Mouse (Mus musculus) limb, embryonic 10.5 days (tissue): Measurements from ENCODE around the gene Pbx4. TPM values are rescaled to one million over a fixed set of nuclear protein-coding genes. Genes with fewer than 3 reads are reported as not detected.
A peak's percentile ranks its signal among the peaks of the same experiment; 100 is the strongest.

Experiments used
- DNase-seq: peaks from one replicate; pipeline ENCODE4 v3.0.0-alpha.2; 2017; ENCODE audit warnings: low spot score
- H3K27ac ChIP-seq: fragments of 300-500 bp; sonication (generic); 2 replicates; pipeline ENCODE4 v1.5.1; 2016; ENCODE audit warnings: mild to moderate bottlenecking
- H3K27me3 ChIP-seq: fragments of 300-500 bp; sonication (generic); 2 replicates; pipeline ENCODE4 v1.6.1; 2016; ENCODE audit warnings: low read depth, mild to moderate bottlenecking; ENCODE audit not compliant: poor library complexity, severe bottlenecking
- H3K36me3 ChIP-seq: fragments of 300-500 bp; sonication (generic); 2 replicates; pipeline ENCODE4 v1.6.1; 2016; ENCODE audit warnings: mild to moderate bottlenecking, moderate library complexity
- H3K4me1 ChIP-seq: fragments of 300-500 bp; sonication (generic); 2 replicates; pipeline ENCODE4 v1.6.1; 2016
- H3K4me3 ChIP-seq: fragments of 300-500 bp; sonication (generic); 2 replicates; pipeline ENCODE4 v1.5.1; 2016; ENCODE audit warnings: mild to moderate bottlenecking, moderate library complexity
- H3K9me3 ChIP-seq: fragments of 300-500 bp; sonication (generic); replicated peaks from 2 replicates; pipeline ENCODE4 v1.6.1; 2016; ENCODE audit warnings: mild to moderate bottlenecking
- WGBS: fragments of 180-500 bp; shearing (Covaris S2); methylation state at CpG from one replicate; pipeline ENCODE4 v1.1.7; 2016; 5-methylcytosine and 5-hydroxymethylcytosine counted together
- polyA plus RNA-seq: library from polyadenylated mRNA; unstranded; fragments of >200 nt; fragmentation: Nextera tagmentation; extraction: Ambion mirVana; gene quantifications from 2 replicates; pipeline ENCODE4 v1.2.1, GENCODE M21; 2016

The Pbx4 gene
- polyA plus RNA-seq, 1 experiment from 2014 or later: 9.6 TPM

DNA sequence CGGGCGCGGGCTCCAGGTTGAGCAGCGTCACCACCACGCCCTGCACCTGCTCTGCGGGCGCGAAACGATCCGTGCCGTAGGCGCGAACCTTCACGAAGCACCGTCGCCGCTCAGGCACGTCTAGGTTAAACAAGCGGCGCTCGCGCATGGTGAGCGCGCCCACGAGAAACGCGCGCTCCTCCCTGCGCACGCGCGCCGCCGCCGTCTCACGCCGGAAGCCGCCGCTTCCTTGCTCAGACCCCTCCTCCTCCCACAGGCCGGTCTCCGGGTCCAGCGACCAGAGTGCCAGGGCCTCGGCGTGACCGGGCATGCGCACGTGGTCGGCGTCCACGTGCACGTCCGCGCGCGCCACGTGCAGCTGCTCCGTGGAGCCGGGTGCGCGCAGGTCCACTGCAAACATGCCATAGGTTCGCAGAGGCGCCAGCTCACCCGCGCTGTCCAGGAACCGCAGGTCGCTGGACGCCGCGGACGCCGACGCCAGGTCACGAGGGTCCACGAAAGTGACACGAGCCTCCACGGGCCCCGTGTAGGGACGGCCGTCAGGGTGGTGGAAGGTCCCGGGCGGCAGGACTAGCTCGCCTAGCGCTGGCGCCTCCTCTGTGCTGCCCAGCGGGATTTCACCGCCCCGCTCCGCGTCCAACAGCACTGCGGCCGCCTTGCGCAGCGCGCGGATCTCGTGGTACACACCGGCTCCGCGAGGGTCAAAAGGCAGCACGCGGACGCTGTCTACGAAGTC lies 49.9 kb downstream of the Pbx4 start:
- peaks cover 35% of the 10 kb centered on the region for H3K4me1 ChIP-seq
- no peaks in the 10 kb centered on the region for H3K9me3 ChIP-seq
- H3K27me3 ChIP-seq: peaks cover 100% of the 10 kb centered on the region
- H3K4me3 ChIP-seq: peak overlapping the region; percentile 45
- H3K36me3 ChIP-seq: no peaks in the 10 kb centered on the region
- peak; percentile 68 for DNase-seq
- H3K27ac ChIP-seq: peak overlapping the region; percentile 32; the same call in 1 of the 2 replicates
- WGBS: 8% methylated on average over 103 of the region's 103 CpGs

GRCm38 (mm10) chr8:69882833-69883600 lies 50.7 kb downstream of the Pbx4 start:
- 16% methylated on average over 52 of the region's 52 CpGs for WGBS

GRCm38 (mm10) chr8:69884141-69884540 lies 51.9 kb downstream of the Pbx4 start:
- 58% methylated on average over 13 of the region's 13 CpGs for WGBS
- no peaks in the 10 kb centered on the region for H3K36me3 ChIP-seq
- H3K4me1 ChIP-seq: peaks cover 55% of the 10 kb centered on the region
- H3K27me3 ChIP-seq: peaks cover 100% of the 10 kb centered on the region
- H3K27ac ChIP-seq: no peak overlapping the region
- no peak overlapping the region for H3K4me3 ChIP-seq
- H3K9me3 ChIP-seq: no peaks in the 10 kb centered on the region
- no peak for DNase-seq

More at GRCm38 (mm10) chr8:69882833-69883600, 50.7 kb downstream of the Pbx4 start:
- peak overlapping the region; percentile 14; the same call in 1 of the 2 replicates for H3K27ac ChIP-seq
- peaks cover 43% of the 10 kb centered on the region for H3K4me1 ChIP-seq
- peak overlapping the region; percentile 45 for H3K4me3 ChIP-seq
- H3K27me3 ChIP-seq: peaks cover 100% of the 10 kb centered on the region
- H3K36me3 ChIP-seq: no peaks in the 10 kb centered on the region
- no peaks in the 10 kb centered on the region for H3K9me3 ChIP-seq
- peak; percentile 51 for DNase-seq

DNA sequence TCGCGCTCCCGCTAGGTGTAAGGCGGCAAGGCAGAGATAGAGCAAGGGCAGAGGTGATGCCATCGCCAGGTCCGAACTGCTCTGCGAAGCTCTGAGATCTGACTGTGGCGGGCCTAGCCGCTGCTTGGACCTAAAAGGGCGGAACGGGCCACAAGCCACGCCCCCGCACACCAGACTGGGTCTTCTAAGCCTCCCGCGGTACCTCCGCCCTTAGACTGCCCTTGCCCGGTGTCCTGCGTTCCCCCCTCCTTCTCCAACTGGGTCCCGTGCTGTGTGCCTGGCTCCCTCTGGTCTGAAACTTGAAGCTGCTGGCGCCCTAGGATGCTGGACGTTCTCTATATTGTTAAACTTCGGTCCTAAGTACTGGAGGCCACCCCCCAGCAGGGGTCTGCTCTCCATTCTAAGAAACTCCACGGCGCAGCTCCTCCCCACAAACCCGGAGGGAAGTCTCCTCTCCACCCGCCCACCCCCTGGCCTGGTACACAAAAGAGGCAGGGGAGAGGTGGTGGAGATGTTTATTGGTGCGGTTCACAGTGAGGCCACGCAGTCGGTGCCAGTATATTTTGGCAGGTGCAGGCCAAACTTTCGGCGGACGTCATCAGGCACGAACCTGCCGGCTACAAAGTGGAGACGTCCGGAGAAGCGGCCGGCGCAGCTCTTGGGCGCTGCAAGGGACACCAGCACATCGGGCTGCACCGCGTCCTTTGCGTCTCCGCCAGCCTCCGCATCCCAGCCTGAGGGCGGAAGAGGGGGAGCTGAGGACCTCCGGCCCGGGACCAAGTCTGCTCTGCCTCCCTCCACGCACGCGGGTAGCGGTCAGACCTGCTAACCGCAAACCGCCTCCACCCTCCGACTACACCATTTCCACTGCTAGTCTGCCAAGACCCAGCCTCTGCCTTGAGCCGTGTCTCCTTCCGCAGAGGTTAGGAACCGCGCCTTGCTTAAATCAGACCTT lies 55.3 kb downstream of the Pbx4 start, which contains the start of gene Cilp2:
Cilp2 (minus strand) TSS at position 399 of the 955 bp plus-strand sequence.
- no peaks in the 10 kb centered on the region for H3K9me3 ChIP-seq
- DNase-seq: peak; percentile 63
- peaks cover 12% of the 10 kb centered on the region for H3K36me3 ChIP-seq
- peak within 1 kb of the TSS; percentile 34 for H3K4me3 ChIP-seq
- WGBS: 3% methylated on average over 60 of the region's 60 CpGs
- peaks cover 100% of the 10 kb centered on the region for H3K27me3 ChIP-seq
- peaks cover 41% of the 10 kb centered on the region for H3K4me1 ChIP-seq
- no peak within 1 kb of the TSS for H3K27ac ChIP-seq

- H3K36me3 ChIP-seq: peaks cover 20% of the 10 kb centered on the region
- 10% methylated on average over 24 of the region's 24 CpGs for WGBS
- H3K27ac ChIP-seq: no peak overlapping the region
- DNase-seq: peak; percentile 55
- H3K9me3 ChIP-seq: no peaks in the 10 kb centered on the region
- H3K4me3 ChIP-seq: peak overlapping the region; percentile 34
- peaks cover 35% of the 10 kb centered on the region for H3K4me1 ChIP-seq
- H3K27me3 ChIP-seq: peaks cover 99% of the 10 kb centered on the region
Observed at GRCm38 (mm10) chr8:69888244-69888866, 56.1 kb downstream of the Pbx4 start.

DNA sequence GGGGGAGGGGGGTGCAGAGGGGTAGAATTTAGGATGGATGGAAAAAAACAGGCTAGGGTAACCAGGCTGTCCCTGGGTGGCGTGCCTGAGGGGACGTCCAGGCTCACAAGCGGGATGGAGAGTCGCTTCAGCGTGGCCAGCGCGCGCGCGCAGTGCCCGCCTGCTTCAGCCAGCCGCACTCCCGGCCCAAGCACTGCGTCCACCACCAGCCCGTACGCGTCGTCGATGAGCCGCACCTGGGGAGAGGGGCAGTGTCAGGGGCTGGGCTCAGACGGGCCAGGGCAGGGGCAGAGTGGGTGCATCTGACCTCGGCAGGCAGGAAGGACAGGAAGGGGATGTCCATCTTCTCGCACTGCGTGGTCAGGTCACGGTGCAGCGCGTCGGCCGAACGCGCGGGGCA lies 56.6 kb downstream of the Pbx4 start:
- Histone ChIP-seq H3K4me3 (peak overlapping the region; percentile 34), H3K27ac (no peak overlapping the region), H3K4me1 (peaks cover 39% of the 10 kb centered on the region), H3K9me3 (no peaks in the 10 kb centered on the region), H3K27me3 (peaks cover 94% of the 10 kb centered on the region), H3K36me3 (peaks cover 25% of the 10 kb centered on the region)
- DNase-seq: peak; percentile 54
- WGBS: 6% methylated on average over 32 of the region's 32 CpGs

DNA sequence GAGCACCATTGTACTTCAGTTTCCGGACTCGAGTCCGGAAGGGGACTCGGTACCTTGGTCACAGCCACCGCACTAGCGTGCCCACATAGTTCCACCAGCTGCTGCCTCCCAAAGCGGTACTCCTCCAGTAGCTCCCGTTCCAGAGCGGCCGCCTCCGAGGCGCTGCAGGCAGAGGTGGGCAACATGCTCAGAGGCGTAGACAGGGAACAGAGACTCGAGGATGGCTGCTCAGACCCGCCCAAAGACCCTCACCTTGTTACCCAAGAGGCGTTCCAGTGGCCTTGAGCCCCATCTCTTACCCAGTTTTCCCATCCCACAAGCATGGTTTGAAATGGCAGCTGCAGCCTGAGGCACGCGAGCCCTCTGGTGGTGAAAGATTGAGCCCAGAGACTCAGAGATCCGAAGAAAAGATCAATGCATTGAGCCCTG lies 58.5 kb downstream of the Pbx4 start:
- Histone ChIP-seq H3K4me1 (peaks cover 37% of the 10 kb centered on the region), H3K27me3 (peaks cover 75% of the 10 kb centered on the region), H3K9me3 (no peaks in the 10 kb centered on the region), H3K4me3 (no peak overlapping the region), H3K36me3 (peaks cover 43% of the 10 kb centered on the region), H3K27ac (no peak overlapping the region)
- 43% methylated on average over 19 of the region's 19 CpGs for WGBS
- peak; percentile 67 for DNase-seq

- Histone ChIP-seq H3K27ac (no peak overlapping the region), H3K27me3 (peaks cover 44% of the 10 kb centered on the region), H3K9me3 (no peaks in the 10 kb centered on the region), H3K4me3 (no peak overlapping the region), H3K4me1 (peaks cover 11% of the 10 kb centered on the region), H3K36me3 (peaks cover 71% of the 10 kb centered on the region)
- peak; percentile 66 for DNase-seq
- WGBS: 47% methylated on average over 17 of the region's 17 CpGs
Observed at GRCm38 (mm10) chr8:69893863-69894262, 61.6 kb downstream of the Pbx4 start.

GRCm38 (mm10) chr8:69894836-69895332 lies 62.6 kb downstream of the Pbx4 start:
- H3K36me3 ChIP-seq: peaks cover 79% of the 10 kb centered on the region
- H3K27ac ChIP-seq: no peak overlapping the region
- H3K4me3 ChIP-seq: no peak overlapping the region
- WGBS: 72% methylated on average over 6 of the region's 6 CpGs
- H3K27me3 ChIP-seq: peaks cover 34% of the 10 kb centered on the region
- H3K4me1 ChIP-seq: peaks cover 4% of the 10 kb centered on the region
- no peaks in the 10 kb centered on the region for H3K9me3 ChIP-seq
- no peak for DNase-seq

GRCm38 (mm10) chr8:69895772-69896451 lies 63.6 kb downstream of the Pbx4 start:
- H3K36me3 ChIP-seq: peaks cover 79% of the 10 kb centered on the region
- H3K4me3 ChIP-seq: no peak overlapping the region
- no peaks in the 10 kb centered on the region for H3K9me3 ChIP-seq
- peaks cover 24% of the 10 kb centered on the region for H3K27me3 ChIP-seq
- DNase-seq: no peak
- H3K4me1 ChIP-seq: peaks cover 14% of the 10 kb centered on the region
- 79% methylated on average over 4 of the region's 4 CpGs for WGBS
- no peak overlapping the region for H3K27ac ChIP-seq

DNA sequence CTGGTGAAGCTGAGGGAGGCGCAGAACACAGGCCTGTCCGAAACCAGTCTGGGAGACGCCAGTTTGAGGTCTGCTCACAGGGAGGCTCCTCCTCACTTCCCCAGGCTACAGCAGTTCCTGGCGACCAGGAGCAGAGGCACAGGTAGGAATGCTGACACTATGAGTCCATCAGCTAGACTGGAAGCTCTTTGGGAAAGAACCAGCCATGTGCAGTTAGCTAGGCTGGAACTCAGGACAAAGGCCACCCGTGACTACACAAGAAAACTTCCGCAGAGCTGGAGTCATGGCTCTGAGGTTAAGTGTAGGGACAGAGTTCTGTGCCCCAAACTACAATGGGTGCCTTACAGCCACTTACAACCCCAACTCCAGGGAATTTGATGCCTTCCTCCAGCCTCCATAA lies 65.6 kb downstream of the Pbx4 start:
- WGBS: 87% methylated on average over 6 of the region's 6 CpGs
- Histone ChIP-seq H3K4me1 (peaks cover 27% of the 10 kb centered on the region), H3K27ac (no peak overlapping the region), H3K9me3 (no peaks in the 10 kb centered on the region), H3K4me3 (no peak overlapping the region), H3K27me3 (peaks cover 4% of the 10 kb centered on the region; the same call in 1 of the 2 replicates), H3K36me3 (peaks cover 69% of the 10 kb centered on the region)
- no peak for DNase-seq
